Mouse (Mus musculus): ENCODE data around the gene Asgr1. TPM values are rescaled to one million over a fixed set of nuclear protein-coding genes. Genes with fewer than 3 reads are reported as not detected.

Gene Asgr1
- polyA plus RNA-seq, 1 experiment from 2014 or later: 2.9 TPM

- DNase-seq (ENCODE audit: low spot score) (no peak), ATAC-seq (replicated peaks; ENCODE audit: low FRiP score, low read depth) (no peak)
- H3K9me3 ChIP-seq (replicated peaks; ENCODE audit: low read length): no peaks in the 10 kb centered on the region
- H3K4me1 ChIP-seq (replicated peaks; ENCODE audit: insufficient read depth, low read length): no peaks in the 10 kb centered on the region
- WGBS: 88% methylated on average over 10 of the region's 10 CpGs
- no peaks in the 10 kb centered on the region for H3K27me3 ChIP-seq (ENCODE audit: insufficient read depth, low read length)
- no peak overlapping the region for H3K4me3 ChIP-seq (replicated peaks; ENCODE audit: low read depth, low read length)
- no peak overlapping the region for H3K27ac ChIP-seq
- peaks cover 24% of the 10 kb centered on the region for H3K36me3 ChIP-seq (ENCODE audit: insufficient read depth, low read length)
- no peak overlapping the region for H3K4me2 ChIP-seq (ENCODE audit: low read length)
- TF ChIP-seq CTCF (IDR thresholded peaks at IDR 0.05; ENCODE audit: low read depth): no peak
- no peak overlapping the region for H3K9ac ChIP-seq (ENCODE audit: low read depth, low read length)
Observed at GRCm38 (mm10) chr11:70039631-70040030, 14.3 kb upstream of the Asgr1 start.

GRCm38 (mm10) chr11:70040184-70040583 lies 13.7 kb upstream of the Asgr1 start:
- Histone ChIP-seq H3K36me3 (ENCODE audit: insufficient read depth, low read length) (peaks cover 24% of the 10 kb centered on the region), H3K4me3 (replicated peaks; ENCODE audit: low read depth, low read length) (no peak overlapping the region), H3K9ac (ENCODE audit: low read depth, low read length) (no peak overlapping the region), H3K9me3 (replicated peaks; ENCODE audit: low read length) (no peaks in the 10 kb centered on the region), H3K4me1 (replicated peaks; ENCODE audit: insufficient read depth, low read length) (no peaks in the 10 kb centered on the region), H3K27ac (no peak overlapping the region), H3K27me3 (ENCODE audit: insufficient read depth, low read length) (no peaks in the 10 kb centered on the region), H3K4me2 (ENCODE audit: low read length) (no peak overlapping the region)
- DNase-seq (ENCODE audit: low spot score): no peak
- TF ChIP-seq CTCF (IDR thresholded peaks at IDR 0.05; ENCODE audit: low read depth): no peak
- no peak for ATAC-seq (replicated peaks; ENCODE audit: low FRiP score, low read depth)
- WGBS: 90% methylated on average over 7 of the region's 7 CpGs

- no peak for DNase-seq (ENCODE audit: low spot score)
- H3K27me3 ChIP-seq (ENCODE audit: insufficient read depth, low read length): no peaks in the 10 kb centered on the region
- TF ChIP-seq CTCF (IDR thresholded peaks at IDR 0.05; ENCODE audit: low read depth): no peak
- H3K36me3 ChIP-seq (ENCODE audit: insufficient read depth, low read length): peaks cover 24% of the 10 kb centered on the region
- no peaks in the 10 kb centered on the region for H3K9me3 ChIP-seq (replicated peaks; ENCODE audit: low read length)
- no peak for ATAC-seq (replicated peaks; ENCODE audit: low FRiP score, low read depth)
- H3K27ac ChIP-seq: no peak overlapping the region
- no peak overlapping the region for H3K9ac ChIP-seq (ENCODE audit: low read depth, low read length)
- H3K4me2 ChIP-seq (ENCODE audit: low read length): no peak overlapping the region
- H3K4me1 ChIP-seq (replicated peaks; ENCODE audit: insufficient read depth, low read length): no peaks in the 10 kb centered on the region
- 84% methylated on average over 23 of the region's 23 CpGs for WGBS
- no peak overlapping the region for H3K4me3 ChIP-seq (replicated peaks; ENCODE audit: low read depth, low read length)
Observed at GRCm38 (mm10) chr11:70042309-70043085, 11.4 kb upstream of the Asgr1 start.

- no peak overlapping the region for H3K4me3 ChIP-seq (replicated peaks; ENCODE audit: low read depth, low read length)
- no peak for TF ChIP-seq CTCF (IDR thresholded peaks at IDR 0.05; ENCODE audit: low read depth)
- WGBS: 87% methylated on average over 7 of the region's 7 CpGs
- H3K9ac ChIP-seq (ENCODE audit: low read depth, low read length): no peak overlapping the region
- no peak overlapping the region for H3K4me2 ChIP-seq (ENCODE audit: low read length)
- ATAC-seq (replicated peaks; ENCODE audit: low FRiP score, low read depth): no peak
- no peak overlapping the region for H3K27ac ChIP-seq
- H3K9me3 ChIP-seq (replicated peaks; ENCODE audit: low read length): no peaks in the 10 kb centered on the region
- H3K27me3 ChIP-seq (ENCODE audit: insufficient read depth, low read length): no peaks in the 10 kb centered on the region
- peaks cover 24% of the 10 kb centered on the region for H3K36me3 ChIP-seq (ENCODE audit: insufficient read depth, low read length)
- H3K4me1 ChIP-seq (replicated peaks; ENCODE audit: insufficient read depth, low read length): no peaks in the 10 kb centered on the region
- DNase-seq (ENCODE audit: low spot score): no peak
Observed at GRCm38 (mm10) chr11:70043665-70044064, 10.2 kb upstream of the Asgr1 start.

GRCm38 (mm10) chr11:70045435-70045834 lies 8.4 kb upstream of the Asgr1 start:
- DNase-seq (ENCODE audit: low spot score) (peak; percentile 43), ATAC-seq (replicated peaks; ENCODE audit: low FRiP score, low read depth) (peak; percentile 55; the same call in 1 of the 2 replicates)
- H3K4me2 ChIP-seq (ENCODE audit: low read length): no peak overlapping the region
- H3K36me3 ChIP-seq (ENCODE audit: insufficient read depth, low read length): peaks cover 19% of the 10 kb centered on the region
- H3K27ac ChIP-seq: no peak overlapping the region
- no peaks in the 10 kb centered on the region for H3K4me1 ChIP-seq (replicated peaks; ENCODE audit: insufficient read depth, low read length)
- 26% methylated on average over 9 of the region's 9 CpGs for WGBS
- no peaks in the 10 kb centered on the region for H3K9me3 ChIP-seq (replicated peaks; ENCODE audit: low read length)
- no peak overlapping the region for H3K4me3 ChIP-seq (replicated peaks; ENCODE audit: low read depth, low read length)
- no peak overlapping the region for H3K9ac ChIP-seq (ENCODE audit: low read depth, low read length)
- H3K27me3 ChIP-seq (ENCODE audit: insufficient read depth, low read length): no peaks in the 10 kb centered on the region
- no peak for TF ChIP-seq CTCF (IDR thresholded peaks at IDR 0.05; ENCODE audit: low read depth)

GRCm38 (mm10) chr11:70049366-70049765 lies 4.5 kb upstream of the Asgr1 start:
- DNase-seq (ENCODE audit: low spot score) (no peak), ATAC-seq (replicated peaks; ENCODE audit: low FRiP score, low read depth) (no peak)
- no peak overlapping the region for H3K4me2 ChIP-seq (ENCODE audit: low read length)
- H3K27ac ChIP-seq: no peak overlapping the region
- H3K36me3 ChIP-seq (ENCODE audit: insufficient read depth, low read length): no peaks in the 10 kb centered on the region
- H3K9ac ChIP-seq (ENCODE audit: low read depth, low read length): no peak overlapping the region
- no peaks in the 10 kb centered on the region for H3K4me1 ChIP-seq (replicated peaks; ENCODE audit: insufficient read depth, low read length)
- 72% methylated on average over 6 of the region's 6 CpGs for WGBS
- no peak for TF ChIP-seq CTCF (IDR thresholded peaks at IDR 0.05; ENCODE audit: low read depth)
- no peak overlapping the region for H3K4me3 ChIP-seq (replicated peaks; ENCODE audit: low read depth, low read length)
- H3K27me3 ChIP-seq (ENCODE audit: insufficient read depth, low read length): no peaks in the 10 kb centered on the region
- H3K9me3 ChIP-seq (replicated peaks; ENCODE audit: low read length): no peaks in the 10 kb centered on the region
